Mouse (Mus musculus): ENCODE data around the gene Gm14496.
"Not testable (repeated sequence)": the region's sequence is repeated elsewhere in the genome, so short reads cannot be mapped to it uniquely, and the experiment has no call there.

Gene Gm14496

GRCm38 (mm10) chr2:181990829-181991228 lies at the start of gene Gm14496:
Gm14496 (plus strand) TSS chr2:181991129.
- no peak for DNase-seq

DNA sequence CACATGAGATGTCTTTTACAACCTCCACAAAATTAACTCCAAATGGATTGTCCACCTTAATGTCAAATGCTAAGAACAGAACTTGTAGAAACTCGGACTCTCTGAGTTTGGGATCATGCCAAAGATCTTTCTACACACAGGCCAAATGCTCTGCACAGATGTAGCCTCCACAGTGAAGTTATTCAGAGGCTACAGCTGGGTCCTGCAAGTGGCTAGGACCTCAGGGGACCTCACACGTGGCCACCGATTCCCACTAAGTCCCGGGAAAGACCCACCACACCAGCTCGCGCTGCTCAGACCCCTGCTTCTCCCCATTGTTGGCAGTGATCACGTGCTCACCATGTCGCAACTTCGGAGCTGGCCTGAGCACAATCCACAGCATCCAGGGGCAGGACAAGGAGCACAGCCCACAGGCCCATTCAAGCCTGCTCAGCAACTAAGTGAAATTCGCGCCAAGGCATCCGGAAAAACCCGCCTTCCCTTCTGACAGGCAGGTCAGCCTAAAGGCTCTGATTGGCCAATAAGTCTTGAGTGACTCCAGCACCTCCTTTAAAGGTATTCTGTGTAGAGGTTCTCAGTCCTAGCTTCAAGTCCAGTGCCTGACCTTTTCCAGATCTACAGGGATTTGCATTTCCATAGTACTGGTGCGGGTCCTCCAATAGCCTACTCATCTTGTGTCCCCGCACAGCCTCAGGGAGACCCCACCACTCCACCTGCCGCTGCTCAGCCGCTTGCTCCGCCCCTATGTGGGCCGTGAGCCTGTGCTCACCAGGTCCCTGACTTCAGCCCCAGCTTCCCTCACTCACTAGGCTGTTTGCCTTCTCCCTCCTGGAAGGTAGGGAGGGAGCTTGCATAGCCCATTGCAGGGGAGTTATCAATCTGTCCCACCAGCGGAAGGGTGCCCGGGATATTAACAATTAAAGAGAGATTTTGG lies 37.9 kb upstream of the Gm14496 start:
- peak in 1 of 2 experiments; percentile 28 for DNase-seq

- no peak for DNase-seq
These were observed 22.5 kb upstream of the Gm14496 start for GRCm38 (mm10) chr2:181968395-181968794.

GRCm38 (mm10) chr2:181969187-181969586 lies 21.7 kb upstream of the Gm14496 start:
- DNase-seq = no peak

GRCm38 (mm10) chr2:181981969-181982368 lies 9.0 kb upstream of the Gm14496 start:
- not testable (repeated sequence) for DNase-seq

Measured in lung, postnatal 4 days (tissue).